Mouse (Mus musculus) olfactory bulb, adult 2 months (tissue): Measurements from ENCODE around the gene Gabrg3. TPM values are rescaled to one million over a fixed set of nuclear protein-coding genes. Genes with fewer than 3 reads are reported as not detected.

Source experiments
- H3K27ac ChIP-seq: fragments of 200-500 bp; 2 replicates; pipeline ENCODE4 v1.5.1; 2012; ENCODE audit warnings: low read depth, low read length; ENCODE audit not compliant: insufficient read depth
- H3K4me1 ChIP-seq: fragments of 200-500 bp; 2 replicates; pipeline ENCODE4 v1.6.1; 2012; ENCODE audit warnings: low read length; ENCODE audit not compliant: control insufficient read depth, insufficient read depth
- H3K4me3 ChIP-seq: fragments of 200-500 bp; 2 replicates; pipeline ENCODE4 v1.5.1; 2012; ENCODE audit warnings: mild to moderate bottlenecking, low read depth, low read length, moderate library complexity; ENCODE audit not compliant: insufficient read depth
- CTCF ChIP-seq: fragments of 200-500 bp; IDR thresholded peaks from 2 replicates; pipeline ENCODE4 v1.5.1; 2012; ENCODE audit warnings: low read depth, mild to moderate bottlenecking, low read length, moderate library complexity; ENCODE audit not compliant: insufficient read depth
- POLR2A ChIP-seq: fragments of 200-500 bp; IDR thresholded peaks from 2 replicates; pipeline ENCODE4 v1.6.1; 2012; ENCODE audit warnings: mild to moderate bottlenecking, low read depth, low read length, moderate library complexity; ENCODE audit not compliant: insufficient read depth
- WGBS: fragments of 180-500 bp; shearing (Covaris S2); methylation state at CpG from one replicate; pipeline ENCODE4 v1.1.7; 2018; 5-methylcytosine and 5-hydroxymethylcytosine counted together
- polyA plus RNA-seq: library from polyadenylated mRNA; stranded (reverse); fragments of >200 nt; gene quantifications from 2 replicates; pipeline ENCODE4 v1.2.4, GENCODE M21; 2012; ENCODE audit warnings: low replicate concordance; ENCODE audit not compliant: missing spikeins, insufficient read depth, insufficient read length

Gabrg3 gene
- polyA plus RNA-seq, 1 experiment, result not detected

GRCm38 (mm10) chr7:57037861-57038421 is 349.0 kb downstream of the Gabrg3 start:
- no peak for TF ChIP-seq POLR2A
- TF ChIP-seq CTCF, result no peak
- no peak overlapping the region for H3K4me3 ChIP-seq
- WGBS, result 9% methylated on average over 2 of the region's 2 CpGs
- peaks cover 4% of the 10 kb centered on the region; the same call in 1 of the 2 replicates for H3K4me1 ChIP-seq
- no peak overlapping the region for H3K27ac ChIP-seq

GRCm38 (mm10) chr7:57000585-57001261 is 386.3 kb downstream of the Gabrg3 start:
- WGBS, result 97% methylated on average over 3 of the region's 3 CpGs
- Histone ChIP-seq H3K4me1 (no peaks in the 10 kb centered on the region), H3K4me3 (no peak overlapping the region), H3K27ac (no peak overlapping the region)
- TF ChIP-seq POLR2A, result no peak
- TF ChIP-seq CTCF, result no peak

GRCm38 (mm10) chr7:56997713-56998624 is 389.0 kb downstream of the Gabrg3 start:
- Histone ChIP-seq H3K4me1 (no peaks in the 10 kb centered on the region), H3K4me3 (no peak overlapping the region), H3K27ac (no peak overlapping the region)
- TF ChIP-seq POLR2A, result no peak
- no peak for TF ChIP-seq CTCF
- WGBS, result 98% methylated on average over 2 of the region's 2 CpGs

- no peak overlapping the region for H3K27ac ChIP-seq
- 84% methylated on average over 2 of the region's 2 CpGs for WGBS
- H3K4me3 ChIP-seq, result no peak overlapping the region
- TF ChIP-seq POLR2A, result no peak
- TF ChIP-seq CTCF, result no peak
- no peaks in the 10 kb centered on the region for H3K4me1 ChIP-seq
Measured at GRCm38 (mm10) chr7:56946398-56946797, 440.6 kb downstream of the Gabrg3 start.

GRCm38 (mm10) chr7:56941606-56942005 is 445.4 kb downstream of the Gabrg3 start:
- Histone ChIP-seq H3K4me1 (no peaks in the 10 kb centered on the region), H3K4me3 (no peak overlapping the region), H3K27ac (no peak overlapping the region)
- TF ChIP-seq POLR2A, result no peak
- no peak for TF ChIP-seq CTCF
- 39% methylated on average over 2 of the region's 2 CpGs for WGBS

- H3K4me1 ChIP-seq, result no peaks in the 10 kb centered on the region
- no peak for TF ChIP-seq CTCF
- no peak for TF ChIP-seq POLR2A
- H3K4me3 ChIP-seq, result no peak overlapping the region
- 86% methylated on average over 5 of the region's 5 CpGs for WGBS
- H3K27ac ChIP-seq, result no peak overlapping the region
Measured at GRCm38 (mm10) chr7:56938020-56938419, 449.0 kb downstream of the Gabrg3 start.

- 59% methylated on average over 1 of the region's 1 CpGs for WGBS
- no peak for TF ChIP-seq CTCF
- no peak overlapping the region for H3K4me3 ChIP-seq
- H3K4me1 ChIP-seq, result no peaks in the 10 kb centered on the region
- H3K27ac ChIP-seq, result no peak overlapping the region
Measured at GRCm38 (mm10) chr7:56919499-56919898, 467.5 kb downstream of the Gabrg3 start.

GRCm38 (mm10) chr7:56914862-56915261 is 472.1 kb downstream of the Gabrg3 start:
- no peak for TF ChIP-seq CTCF
- TF ChIP-seq POLR2A, result no peak
- no peak overlapping the region for H3K4me3 ChIP-seq
- 92% methylated on average over 2 of the region's 2 CpGs for WGBS
- H3K4me1 ChIP-seq, result no peaks in the 10 kb centered on the region
- no peak overlapping the region for H3K27ac ChIP-seq

- TF ChIP-seq CTCF, result no peak
- TF ChIP-seq POLR2A, result no peak
- H3K27ac ChIP-seq, result no peak overlapping the region
- 31% methylated on average over 4 of the region's 4 CpGs for WGBS
- H3K4me1 ChIP-seq, result no peaks in the 10 kb centered on the region
- H3K4me3 ChIP-seq, result no peak overlapping the region
Measured at GRCm38 (mm10) chr7:56899762-56900161, 487.2 kb downstream of the Gabrg3 start.
